Mouse (Mus musculus) brain, embryonic 14.5 days (tissue): Measurements from ENCODE around the gene Idh1. TPM values are rescaled to one million over a fixed set of nuclear protein-coding genes. Genes with fewer than 3 reads are reported as not detected.

Source experiments
- DNase-seq: peaks from one replicate; pipeline ENCODE4 v3.0.0-alpha.2; 2011; ENCODE audit warnings: low read depth
- CTCF ChIP-seq: fragments of 200-500 bp; IDR thresholded peaks from 2 replicates; pipeline ENCODE4 v1.5.1; 2012; ENCODE audit warnings: inconsistent platforms, mild to moderate bottlenecking, moderate library complexity, borderline replicate concordance; ENCODE audit not compliant: insufficient read depth, insufficient read length; ENCODE audit errors: extremely low read depth
- POLR2A ChIP-seq: fragments of 200-500 bp; IDR thresholded peaks from 2 replicates; pipeline ENCODE4 v1.6.1; 2012; ENCODE audit warnings: mild to moderate bottlenecking, inconsistent platforms, borderline replicate concordance; ENCODE audit not compliant: poor library complexity, insufficient read depth, insufficient read length, severe bottlenecking; ENCODE audit errors: extremely low read depth
- polyA plus RNA-seq: library from polyadenylated mRNA; depleted of rRNA; stranded (reverse); fragments of >200 nt; gene quantifications from 2 replicates; pipeline ENCODE4 v1.2.3, GENCODE M21; 2012; rRNA removed

The Idh1 gene
- polyA plus RNA-seq, 1 experiment, result 238 TPM

DNA sequence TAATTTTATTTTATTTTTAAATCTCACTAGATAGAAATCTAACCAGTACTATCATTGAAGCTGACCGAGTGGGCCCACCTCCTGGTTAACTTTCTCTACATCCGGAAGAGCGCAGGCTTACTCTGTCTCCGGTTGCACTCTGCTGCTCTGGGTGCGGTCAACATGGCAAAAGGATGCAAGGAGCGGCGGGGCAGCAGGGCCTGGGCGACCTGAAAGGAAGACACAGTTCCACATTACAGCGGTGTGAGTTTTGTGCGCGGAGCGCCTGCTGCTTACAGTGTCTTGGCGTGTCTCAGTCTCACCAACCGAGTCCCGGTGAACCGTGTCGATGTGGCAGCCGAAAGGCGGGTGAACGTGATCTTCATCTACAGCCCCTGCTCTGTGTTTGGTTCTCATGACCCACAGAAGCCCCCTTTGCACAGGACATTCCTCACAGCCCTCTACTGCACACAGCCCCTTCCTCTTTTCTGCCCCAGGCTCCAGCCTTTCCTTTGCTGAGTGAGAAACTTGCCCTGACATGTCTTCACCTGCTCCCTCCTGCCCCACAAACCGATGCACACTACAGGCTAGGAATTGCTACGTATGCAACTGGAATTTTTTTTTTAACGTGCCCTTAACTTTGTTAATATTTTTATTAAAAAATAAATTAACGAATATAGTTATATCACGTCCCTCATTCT lies 76.4 kb downstream of the Idh1 start:
- no peak for DNase-seq
- TF ChIP-seq CTCF, result no peak

DNA sequence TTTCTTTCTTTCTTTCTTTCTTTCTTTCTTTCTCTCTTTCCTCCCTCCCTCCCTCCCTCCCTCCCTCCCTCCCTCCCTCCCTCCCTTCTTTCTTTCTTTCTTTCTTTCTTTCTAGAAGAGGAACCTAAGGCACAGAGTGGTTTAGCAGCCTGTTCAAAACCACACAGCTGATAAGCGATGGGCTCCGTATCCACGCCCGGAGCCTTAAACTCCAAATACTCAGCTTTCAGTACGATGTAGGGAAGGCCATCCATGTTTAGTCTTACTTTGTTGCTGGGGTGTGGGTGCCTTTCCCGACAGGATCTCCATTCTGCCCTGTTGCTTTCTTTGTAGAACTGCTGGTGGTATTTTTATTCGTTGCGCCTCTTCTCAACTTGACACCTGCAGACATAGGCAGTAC lies 77.1 kb downstream of the Idh1 start:
- DNase-seq, result no peak
- no peak for TF ChIP-seq POLR2A
- no peak for TF ChIP-seq CTCF

Other genes starting within 250 kb of the Idh1 start
- gene Plekhm3, start 229.7 kb downstream of the Idh1 start, polyA plus RNA-seq, result 5.3 and 7.4 TPM in 2 replicates
- 0.05 TPM in 2 replicates for gene Akr1cl, start 153.7 kb downstream of the Idh1 start, polyA plus RNA-seq
- not detected in 2 replicates for gene Cryge, start 135.4 kb downstream of the Idh1 start, polyA plus RNA-seq
- gene Crygd, start 123.0 kb downstream of the Idh1 start, polyA plus RNA-seq, result not detected in 2 replicates
- gene Crygc, start 112.8 kb downstream of the Idh1 start, polyA plus RNA-seq, result 0.29 TPM in 1 of 2 replicates, not detected in the other
- not detected in 2 replicates for gene Crygb, start 104.2 kb downstream of the Idh1 start, polyA plus RNA-seq
- not detected in 2 replicates for gene Cryga, start 83.1 kb downstream of the Idh1 start, polyA plus RNA-seq
- gene Gm28845, start 66.9 kb downstream of the Idh1 start, polyA plus RNA-seq, result 0.14 TPM in 1 of 2 replicates, not detected in the other
- gene D630023F18Rik, start 63.3 kb downstream of the Idh1 start, polyA plus RNA-seq, result 0.34 and 0.49 TPM in 2 replicates
- 12.6 and 14.3 TPM in 2 replicates for gene Pikfyve, start 183 bp upstream of the Idh1 start, polyA plus RNA-seq
- 0.66 and 0.90 TPM in 2 replicates for gene Pth2r, start 95.6 kb upstream of the Idh1 start, polyA plus RNA-seq